Mouse (Mus musculus): ENCODE results near the gene Trp53rka. TPM values are rescaled to one million over a fixed set of nuclear protein-coding genes. Genes with fewer than 3 reads are reported as not detected.

Gene Trp53rka
- total and polyA plus RNA-seq, 3 experiments, result 29.8 to 35.1 TPM; not detected in 1

- Histone ChIP-seq H3K36me3 (ENCODE audit: control insufficient read depth in 1 of 2, insufficient read depth in 2 of 2, low read length in 2 of 2) (no peaks in the 10 kb centered on the region), H3K27me3 (ENCODE audit: control insufficient read depth in 1 of 2, insufficient read depth in 2 of 2, low read length in 2 of 2) (no peaks in the 10 kb centered on the region), H3K27ac (ENCODE audit: control insufficient read depth, low read depth, low read length) (no peak overlapping the region), H3K4me1 (ENCODE audit: control insufficient read depth in 1 of 2, insufficient read depth in 2 of 2, low read length in 2 of 2) (no peaks in the 10 kb centered on the region), H3K9ac (ENCODE audit: control insufficient read depth, low read depth, low read length, poor library complexity, severe bottlenecking) (no peak overlapping the region), H3K4me3 (ENCODE audit: control insufficient read depth in 1 of 2, insufficient read depth in 1 of 2, low read depth in 2 of 2, low read length in 2 of 2) (no peak overlapping the region), H3K79me2 (ENCODE audit: control insufficient read depth, insufficient read depth, low read length, poor library complexity) (no peaks in the 10 kb centered on the region), H3K9me3 (replicated peaks; ENCODE audit: insufficient read depth, low read length) (no peaks in the 10 kb centered on the region)
- TF ChIP-seq ZC3H11A (IDR thresholded peaks at IDR 0.05; ENCODE audit: low read depth, low read length), result no peak
- no peak for TF ChIP-seq POLR2AphosphoS2 (IDR thresholded peaks at IDR 0.05; ENCODE audit: low read length)
- no peak for TF ChIP-seq POLR2AphosphoS5 (IDR thresholded peaks at IDR 0.05; ENCODE audit: borderline replicate concordance, low read depth, low read length)
- TF ChIP-seq SIN3A (IDR thresholded peaks at IDR 0.05; ENCODE audit: low read length), result no peak
- no peak for TF ChIP-seq ZKSCAN1 (IDR thresholded peaks at IDR 0.05; ENCODE audit: low read depth, low read length)
- TF ChIP-seq GABPA (IDR thresholded peaks at IDR 0.05; ENCODE audit: low read depth, low read length), result no peak
- DNase-seq (ENCODE audit: low read depth, low spot score), result no peak
Measured at GRCm38 (mm10) chr2:165444861-165445260, 48.3 kb downstream of the Trp53rka start.

GRCm38 (mm10) chr2:165442981-165443380 is 50.1 kb downstream of the Trp53rka start:
- H3K36me3 ChIP-seq (ENCODE audit: control insufficient read depth in 1 of 2, insufficient read depth in 2 of 2, low read length in 2 of 2), result no peaks in the 10 kb centered on the region
- no peak overlapping the region for H3K27ac ChIP-seq (ENCODE audit: control insufficient read depth, low read depth, low read length)
- no peak for DNase-seq (ENCODE audit: low read depth, low spot score)
- TF ChIP-seq ZKSCAN1 (IDR thresholded peaks at IDR 0.05; ENCODE audit: low read depth, low read length) (no peak), USF2 (IDR thresholded peaks at IDR 0.05; ENCODE audit: borderline replicate concordance in 1 of 2, insufficient read depth in 1 of 2, low read depth in 1 of 2, low read length in 2 of 2) (no peak), UBTF (IDR thresholded peaks at IDR 0.05; ENCODE audit: borderline replicate concordance, insufficient read depth, low read depth, low read length) (no peak), ZMIZ1 (IDR thresholded peaks at IDR 0.05; ENCODE audit: low read depth, low read length) (no peak), KAT2A (conservative IDR thresholded peaks at IDR 0.05; ENCODE audit: low read depth, low read length) (no peak), POLR2AphosphoS5 (IDR thresholded peaks at IDR 0.05; ENCODE audit: borderline replicate concordance, low read depth, low read length) (no peak), CTCF (IDR thresholded peaks at IDR 0.05 in 2 of 3, conservative IDR thresholded peaks at IDR 0.05 in 1 of 3; ENCODE audit: control insufficient read depth in 1 of 3, insufficient read depth in 1 of 3, low read depth in 2 of 3, low read length in 3 of 3, poor library complexity in 1 of 3, severe bottlenecking in 1 of 3) (no peak)
- H3K27me3 ChIP-seq (ENCODE audit: control insufficient read depth in 1 of 2, insufficient read depth in 2 of 2, low read length in 2 of 2), result no peaks in the 10 kb centered on the region
- no peaks in the 10 kb centered on the region for H3K9me3 ChIP-seq (replicated peaks; ENCODE audit: insufficient read depth, low read length)
- no peaks in the 10 kb centered on the region for H3K79me2 ChIP-seq (ENCODE audit: control insufficient read depth, insufficient read depth, low read length, poor library complexity)
- no peak overlapping the region for H3K9ac ChIP-seq (ENCODE audit: control insufficient read depth, low read depth, low read length, poor library complexity, severe bottlenecking)
- no peaks in the 10 kb centered on the region for H3K4me1 ChIP-seq (ENCODE audit: control insufficient read depth in 1 of 2, insufficient read depth in 2 of 2, low read length in 2 of 2)
- no peak overlapping the region for H3K4me3 ChIP-seq (ENCODE audit: control insufficient read depth in 1 of 2, insufficient read depth in 1 of 2, low read depth in 2 of 2, low read length in 2 of 2)

DNA sequence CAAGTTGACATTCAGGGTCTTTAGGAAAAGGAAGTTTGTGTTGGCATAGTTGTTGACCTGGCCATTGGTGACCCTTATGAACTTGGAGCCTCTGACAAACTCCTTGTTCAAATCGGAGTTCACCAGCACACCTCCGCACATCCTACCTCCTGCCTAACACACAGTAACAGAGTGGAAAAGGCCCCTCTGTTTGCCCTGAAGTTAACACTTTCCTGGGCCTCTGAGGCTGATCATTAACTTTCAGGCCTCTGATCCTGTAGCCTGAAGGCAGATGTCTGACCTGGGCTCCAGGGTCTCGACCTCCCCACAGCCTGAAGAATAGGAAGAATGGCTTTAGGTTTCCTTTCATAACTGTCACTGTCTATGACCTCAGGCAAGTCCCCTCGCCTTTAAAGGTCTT is 51.5 kb downstream of the Trp53rka start:
- DNase-seq (ENCODE audit: low read depth, low spot score), result no peak
- H3K79me2 ChIP-seq (ENCODE audit: control insufficient read depth, insufficient read depth, low read length, poor library complexity), result no peaks in the 10 kb centered on the region
- H3K36me3 ChIP-seq (ENCODE audit: control insufficient read depth in 1 of 2, insufficient read depth in 2 of 2, low read length in 2 of 2), result no peaks in the 10 kb centered on the region
- no peak for TF ChIP-seq UBTF (IDR thresholded peaks at IDR 0.05; ENCODE audit: borderline replicate concordance, insufficient read depth, low read depth, low read length)
- no peak for TF ChIP-seq MYC (IDR thresholded peaks at IDR 0.05; ENCODE audit: low read depth, low read length)
- TF ChIP-seq EP300 (IDR thresholded peaks at IDR 0.05; ENCODE audit: low read depth in 1 of 2, low read length in 2 of 2), result no peak
- TF ChIP-seq MAX (IDR thresholded peaks at IDR 0.05; ENCODE audit: low read length), result no peak
- TF ChIP-seq ETS1 (IDR thresholded peaks at IDR 0.05; ENCODE audit: low read depth, low read length), result no peak
- TF ChIP-seq POLR2AphosphoS2 (IDR thresholded peaks at IDR 0.05; ENCODE audit: low read length), result no peak
- no peak for TF ChIP-seq NELFE (IDR thresholded peaks at IDR 0.05; ENCODE audit: low read depth, low read length)
- TF ChIP-seq POLR2AphosphoS5 (IDR thresholded peaks at IDR 0.05; ENCODE audit: borderline replicate concordance, low read depth, low read length), result no peak
- TF ChIP-seq HCFC1 (IDR thresholded peaks at IDR 0.05; ENCODE audit: low read depth, low read length), result no peak
- TF ChIP-seq E2F4 (IDR thresholded peaks at IDR 0.05; ENCODE audit: borderline replicate concordance, low read depth, low read length), result no peak
- no peak for TF ChIP-seq JUND (IDR thresholded peaks at IDR 0.05; ENCODE audit: low read depth, low read length)
- TF ChIP-seq CHD2 (IDR thresholded peaks at IDR 0.05; ENCODE audit: low read length), result no peak
- no peak for TF ChIP-seq TCF12 (IDR thresholded peaks at IDR 0.05; ENCODE audit: low read depth, low read length)
- TF ChIP-seq KAT2A (conservative IDR thresholded peaks at IDR 0.05; ENCODE audit: low read depth, low read length), result no peak
- TF ChIP-seq USF2 (IDR thresholded peaks at IDR 0.05; ENCODE audit: borderline replicate concordance in 1 of 2, insufficient read depth in 1 of 2, low read depth in 1 of 2, low read length in 2 of 2), result no peak
- TF ChIP-seq MEF2A (IDR thresholded peaks at IDR 0.05; ENCODE audit: extremely low read depth, insufficient replicate concordance, low read depth, low read length, poor library complexity, severe bottlenecking), result no peak
- no peak for TF ChIP-seq ZMIZ1 (IDR thresholded peaks at IDR 0.05; ENCODE audit: low read depth, low read length)
- no peak for TF ChIP-seq ZC3H11A (IDR thresholded peaks at IDR 0.05; ENCODE audit: low read depth, low read length)
- no peak for TF ChIP-seq SIN3A (IDR thresholded peaks at IDR 0.05; ENCODE audit: low read length)
- no peak for TF ChIP-seq NRF1 (IDR thresholded peaks at IDR 0.05; ENCODE audit: insufficient read depth, low read depth, low read length, poor library complexity, severe bottlenecking)
- H3K4me3 ChIP-seq (ENCODE audit: control insufficient read depth in 1 of 2, insufficient read depth in 1 of 2, low read depth in 2 of 2, low read length in 2 of 2), result no peak overlapping the region
- no peaks in the 10 kb centered on the region for H3K4me1 ChIP-seq (ENCODE audit: control insufficient read depth in 1 of 2, insufficient read depth in 2 of 2, low read length in 2 of 2)
- no peak overlapping the region for H3K27ac ChIP-seq (ENCODE audit: control insufficient read depth, low read depth, low read length)
- no peaks in the 10 kb centered on the region for H3K27me3 ChIP-seq (ENCODE audit: control insufficient read depth in 1 of 2, insufficient read depth in 2 of 2, low read length in 2 of 2)
- H3K9me3 ChIP-seq (replicated peaks; ENCODE audit: insufficient read depth, low read length), result no peaks in the 10 kb centered on the region
- no peak overlapping the region for H3K9ac ChIP-seq (ENCODE audit: control insufficient read depth, low read depth, low read length, poor library complexity, severe bottlenecking)

Data from MEL (cell line).